Mouse (Mus musculus) liver (tissue): ENCODE results near the gene Ppcdc.
A peak's percentile ranks its signal among the peaks of the same experiment; 100 is the strongest.
"Not testable (repeated sequence)": the region's sequence is repeated elsewhere in the genome, so short reads cannot be mapped to it uniquely, and the experiment has no call there.

Source experiments
- DNase-seq: peaks from one replicate; pipeline ENCODE4 v3.0.0-alpha.2; 2020; ENCODE audit warnings: mixed read lengths

The Ppcdc gene

GRCm38 (mm10) chr9:57427937-57428336 lies 12.0 kb downstream of the Ppcdc start:
- DNase-seq = no peak

GRCm38 (mm10) chr9:57427123-57427522 lies 12.8 kb downstream of the Ppcdc start:
- DNase-seq = not testable (repeated sequence)

GRCm38 (mm10) chr9:57425116-57425515 lies 14.8 kb downstream of the Ppcdc start:
- no peak for DNase-seq

- no peak for DNase-seq
Observed at GRCm38 (mm10) chr9:57424066-57424465, 15.9 kb downstream of the Ppcdc start.

- no peak for DNase-seq
Observed at GRCm38 (mm10) chr9:57421688-57422111, 18.2 kb downstream of the Ppcdc start.

- DNase-seq = peak; percentile 62
Observed at GRCm38 (mm10) chr9:57421121-57421571, 18.8 kb downstream of the Ppcdc start.

GRCm38 (mm10) chr9:57420321-57421120 lies 19.4 kb downstream of the Ppcdc start:
- peak; percentile 72 for DNase-seq

- no peak for DNase-seq
Observed at GRCm38 (mm10) chr9:57419521-57420267, 20.2 kb downstream of the Ppcdc start.

GRCm38 (mm10) chr9:57417341-57417740 lies 22.6 kb downstream of the Ppcdc start:
- DNase-seq = no peak

GRCm38 (mm10) chr9:57407120-57407905 lies 32.6 kb downstream of the Ppcdc start:
- DNase-seq = no peak

- no peak for DNase-seq
Observed at GRCm38 (mm10) chr9:57406395-57406794, 33.5 kb downstream of the Ppcdc start.

GRCm38 (mm10) chr9:57404036-57404435 lies 35.9 kb downstream of the Ppcdc start:
- DNase-seq = no peak

- DNase-seq = no peak
Observed at GRCm38 (mm10) chr9:57402318-57403251, 37.3 kb downstream of the Ppcdc start.

- DNase-seq = no peak
Observed at GRCm38 (mm10) chr9:57398773-57399172, 41.2 kb downstream of the Ppcdc start.

- no peak for DNase-seq
Observed at GRCm38 (mm10) chr9:57392892-57393291, 47.0 kb downstream of the Ppcdc start.

- DNase-seq = no peak
Observed at GRCm38 (mm10) chr9:57390869-57391268, 49.1 kb downstream of the Ppcdc start.

GRCm38 (mm10) chr9:57389131-57389530 lies 50.8 kb downstream of the Ppcdc start:
- DNase-seq = no peak

GRCm38 (mm10) chr9:57386926-57387325 lies 53.0 kb downstream of the Ppcdc start:
- DNase-seq = no peak

- no peak for DNase-seq
Observed at GRCm38 (mm10) chr9:57384621-57385020, 55.3 kb downstream of the Ppcdc start.

- no peak for DNase-seq
Observed at GRCm38 (mm10) chr9:57360999-57361398, 78.9 kb downstream of the Ppcdc start.

- no peak for DNase-seq
Observed at GRCm38 (mm10) chr9:57354377-57355183, 85.3 kb downstream of the Ppcdc start.
